Mouse (Mus musculus): ENCODE data around the gene Ptpn3.

- TF ChIP-seq CTCF (IDR thresholded peaks at IDR 0.05; ENCODE audit: extremely low read depth, insufficient read length, insufficient replicate concordance, low read depth, low read length) (no peak), POLR2A (IDR thresholded peaks at IDR 0.05; ENCODE audit: low read depth, low read length) (no peak)
Observed at GRCm38 (mm10) chr4:57333926-57334548, 32.4 kb upstream of the Ptpn3 start.
